Mouse (Mus musculus) brain, adult 2 months (tissue): ENCODE results near the gene Fgfr2.
A peak's percentile ranks its signal among the peaks of the same experiment; 100 is the strongest.
"Not testable (repeated sequence)": the region's sequence is repeated elsewhere in the genome, so short reads cannot be mapped to it uniquely, and the experiment has no call there.

ENCODE experiments used
- DNase-seq: peaks from one replicate; pipeline ENCODE4 v3.0.0; 2011; ENCODE audit warnings: low read depth, low spot score

Gene Fgfr2

DNA sequence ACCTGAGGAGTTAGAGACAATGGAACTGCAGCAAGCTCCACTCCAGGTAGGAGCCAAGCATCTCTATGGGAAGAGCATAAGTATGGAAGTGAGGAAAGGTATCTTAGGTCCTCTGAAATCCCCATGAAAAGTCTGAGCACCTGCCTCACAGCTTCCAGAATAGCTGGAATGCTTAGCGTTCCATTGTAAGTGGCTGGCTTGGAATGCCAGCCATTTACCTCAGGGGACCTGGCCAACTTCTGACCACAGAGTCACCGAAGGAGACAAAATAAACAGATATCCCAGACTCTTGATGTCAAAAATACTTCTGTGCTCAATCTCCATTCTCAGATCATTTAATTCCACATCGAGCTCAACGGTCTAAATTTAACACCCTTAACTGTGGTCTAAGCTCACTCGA is 2946.1 kb downstream of the Fgfr2 start:
- no peak for DNase-seq

DNA sequence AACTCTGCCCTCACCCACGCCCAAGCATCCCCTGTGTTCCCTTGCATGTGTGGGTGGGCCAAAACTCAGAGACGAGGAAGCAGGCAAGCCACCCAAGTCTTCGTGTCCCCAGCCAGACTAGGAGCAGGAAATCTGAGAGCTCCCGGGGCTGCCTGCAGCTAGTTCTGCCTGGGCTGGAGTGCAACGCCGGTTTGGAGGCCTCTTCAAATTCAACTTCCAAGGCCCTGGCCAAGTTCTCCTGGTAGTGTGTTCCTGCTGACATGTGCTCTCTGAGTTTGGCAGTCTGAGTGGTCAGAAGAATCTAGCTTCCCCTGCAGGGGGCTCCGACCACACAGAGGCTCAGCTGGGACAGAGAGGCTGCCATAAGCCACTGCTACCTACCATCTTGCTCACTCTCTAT is 2948.6 kb downstream of the Fgfr2 start:
- peak; percentile 27 for DNase-seq

DNA sequence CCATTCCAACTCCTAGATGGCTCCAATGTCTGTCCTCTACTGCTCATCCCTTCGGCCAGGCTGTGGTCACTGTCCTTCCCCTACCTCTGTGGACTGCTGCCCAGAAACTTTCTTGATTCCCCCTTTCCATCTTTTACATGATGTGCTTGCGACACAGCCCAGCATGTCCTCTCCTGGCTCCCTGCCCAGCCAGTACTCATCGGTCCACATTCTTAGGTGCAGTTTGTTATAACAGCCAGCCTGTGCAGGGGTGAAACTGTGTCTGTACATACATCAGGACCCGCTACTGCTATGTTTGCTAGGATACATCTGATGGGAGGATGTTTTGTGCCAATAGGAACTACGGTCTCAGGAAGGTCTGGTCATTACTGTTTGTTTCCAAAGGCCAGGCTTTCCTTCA is 2949.2 kb downstream of the Fgfr2 start:
- DNase-seq, result no peak

DNA sequence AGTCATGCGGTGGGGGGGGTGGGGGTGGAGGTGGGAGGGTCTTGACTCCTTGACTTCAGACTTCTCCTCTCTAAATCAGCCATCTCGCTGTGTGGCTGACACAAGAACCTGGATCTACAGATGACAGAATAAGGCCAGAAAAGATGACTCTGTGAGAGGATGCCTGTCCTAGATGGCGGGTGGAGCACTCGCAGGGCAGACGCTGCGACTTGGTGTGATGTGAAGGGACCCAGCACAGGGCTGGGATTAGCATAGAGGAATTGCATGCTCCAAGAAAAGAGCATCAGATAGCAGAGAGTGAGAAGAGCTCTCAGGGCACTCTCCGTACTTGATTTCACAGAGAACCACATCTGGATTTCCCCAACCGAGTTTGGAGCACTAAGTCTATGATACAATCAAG is 2953.0 kb downstream of the Fgfr2 start:
- DNase-seq, result no peak

- peak; percentile 12 for DNase-seq
Measured at GRCm38 (mm10) chr7:130168296-130168695, 2954.9 kb downstream of the Fgfr2 start.

DNA sequence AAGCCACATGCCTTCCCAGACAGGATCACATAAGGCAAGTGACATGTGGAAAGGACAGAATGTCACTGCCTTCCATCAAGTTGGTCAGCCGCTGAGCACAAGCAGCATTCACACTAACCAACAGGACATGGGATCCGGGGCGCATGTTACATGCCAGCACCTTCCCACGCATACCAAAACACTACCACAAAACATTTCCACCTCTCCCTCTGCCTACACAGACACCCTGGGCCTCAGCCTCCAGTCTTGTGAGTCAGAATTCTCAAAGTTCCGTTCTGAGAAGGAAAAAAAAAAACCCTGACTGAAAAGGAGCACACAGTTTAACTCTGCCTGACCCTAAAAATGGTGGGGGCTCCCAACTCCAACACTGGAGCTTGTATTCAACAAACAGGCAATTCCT is 2955.9 kb downstream of the Fgfr2 start:
- peak; percentile 20 for DNase-seq

DNA sequence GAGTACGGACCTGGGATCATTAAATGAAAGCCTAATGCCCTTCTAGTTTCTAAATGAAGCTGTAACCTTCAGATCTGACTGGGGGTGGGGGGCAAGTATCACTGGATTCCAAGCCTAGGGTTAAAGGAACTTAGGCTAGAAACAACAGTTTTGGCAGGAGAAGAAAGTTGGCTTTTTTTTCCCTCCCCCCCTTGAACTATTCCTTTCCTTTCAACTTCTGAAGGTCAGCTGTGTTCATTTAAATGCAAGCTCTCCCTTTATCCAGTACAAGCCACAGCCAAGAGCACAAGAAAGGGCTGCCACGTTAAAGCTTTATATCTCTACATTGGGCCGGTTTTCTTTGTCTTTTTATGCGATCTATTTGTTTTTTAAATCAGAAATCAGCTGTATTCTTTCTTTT is 2957.0 kb downstream of the Fgfr2 start:
- DNase-seq, result no peak

DNA sequence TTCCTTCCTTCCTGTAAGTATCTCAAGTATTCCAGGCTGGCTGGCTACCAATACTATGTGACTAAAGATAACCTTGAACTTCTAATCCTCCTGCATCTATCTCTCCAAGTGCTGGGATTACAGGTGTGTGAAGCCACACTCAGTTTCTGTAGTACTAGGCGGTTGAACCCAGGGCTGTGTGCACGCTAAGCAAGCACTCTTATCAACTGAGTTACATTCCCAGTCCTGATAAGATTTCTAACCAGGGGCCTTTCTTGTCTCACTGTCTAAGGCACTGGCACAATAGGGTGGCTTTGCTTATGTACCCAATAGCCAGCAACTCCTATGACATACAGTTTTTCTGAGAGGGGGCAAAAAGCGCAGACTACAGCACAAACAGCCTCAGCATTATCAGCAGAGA is 2957.7 kb downstream of the Fgfr2 start:
- DNase-seq, result no peak

DNA sequence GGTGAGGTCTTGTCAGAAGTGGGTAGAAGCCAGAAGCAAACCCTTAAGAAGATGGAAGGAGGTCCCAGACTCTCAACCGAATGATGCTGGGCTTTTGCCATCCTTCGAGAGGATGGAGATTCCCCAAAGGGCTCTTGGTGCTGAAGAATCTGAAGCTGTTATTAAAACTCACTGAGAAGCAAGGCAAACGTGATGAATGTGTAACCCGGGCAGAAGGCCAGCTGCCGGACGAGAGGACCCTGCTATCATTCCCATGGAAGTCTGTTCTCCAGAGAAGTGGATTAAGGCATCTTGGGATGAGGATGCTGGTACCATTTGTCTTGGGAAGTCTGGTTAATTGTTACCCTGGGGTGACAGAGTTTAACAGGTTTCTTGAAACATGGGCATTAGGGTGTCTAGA is 2960.4 kb downstream of the Fgfr2 start:
- no peak for DNase-seq

GRCm38 (mm10) chr7:130161581-130161980 is 2961.6 kb downstream of the Fgfr2 start:
- DNase-seq, result no peak

DNA sequence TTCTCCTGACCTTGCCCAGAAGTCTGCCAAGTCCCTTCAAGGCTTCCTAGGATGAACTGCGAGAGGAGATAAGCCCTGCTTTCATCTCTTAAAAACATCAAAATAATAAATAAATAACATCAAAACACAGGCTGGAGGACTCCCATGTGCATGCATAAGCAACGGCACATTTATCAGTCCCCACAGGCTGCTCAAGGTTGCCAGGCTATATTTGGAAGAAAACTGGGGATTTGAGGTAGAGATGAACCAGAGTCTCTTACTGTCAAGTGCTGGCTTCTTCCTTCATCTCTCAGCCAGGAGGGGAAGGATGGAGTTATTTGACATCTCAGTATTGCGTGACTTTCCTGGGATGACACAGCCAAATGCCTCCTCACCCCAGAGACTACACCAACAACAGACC is 2964.3 kb downstream of the Fgfr2 start:
- DNase-seq, result no peak

- DNase-seq, result no peak
Measured at GRCm38 (mm10) chr7:130153363-130153969, 2969.7 kb downstream of the Fgfr2 start.

- DNase-seq, result no peak
Measured at GRCm38 (mm10) chr7:130148906-130149305, 2974.2 kb downstream of the Fgfr2 start.

DNA sequence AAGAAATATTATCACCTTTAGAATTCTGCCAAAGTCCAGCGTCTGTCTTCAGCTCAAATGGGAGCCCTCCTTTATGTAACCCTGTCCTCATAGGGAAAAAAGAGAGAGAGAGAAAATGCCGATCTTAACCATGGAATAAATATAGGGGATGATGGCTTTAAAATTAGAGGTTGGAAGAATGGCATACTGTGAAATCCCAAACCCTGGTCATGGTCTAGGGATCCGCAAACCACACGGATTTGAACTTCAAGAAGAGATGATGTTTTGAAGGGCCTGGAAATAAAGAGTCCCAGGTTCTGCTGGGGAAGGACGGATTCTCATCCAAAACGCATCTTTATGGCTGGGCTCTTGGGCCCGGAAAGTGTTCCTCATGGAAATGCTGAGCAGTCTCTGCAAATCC is 2975.9 kb downstream of the Fgfr2 start:
- DNase-seq, result no peak

GRCm38 (mm10) chr7:130145211-130145610 is 2977.9 kb downstream of the Fgfr2 start:
- no peak for DNase-seq

DNA sequence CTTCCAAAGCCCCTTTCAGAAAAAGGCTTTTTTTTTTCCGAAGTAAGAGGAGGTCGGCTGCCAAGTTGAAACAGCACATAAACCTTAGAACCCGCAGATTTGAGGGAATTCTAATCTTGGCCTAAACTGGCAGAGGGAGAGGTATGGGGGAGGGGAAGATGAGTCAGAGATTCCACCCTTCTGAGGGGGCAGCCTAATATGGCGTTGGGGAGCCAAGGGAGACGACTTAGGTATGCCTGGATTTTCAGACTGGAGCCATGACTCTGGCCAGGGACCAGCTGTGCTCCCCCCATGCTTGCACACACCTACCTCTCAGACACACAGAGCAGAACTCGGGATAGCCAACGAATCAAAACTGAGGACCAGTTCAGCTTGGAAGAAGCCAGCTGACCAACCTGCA is 2979.8 kb downstream of the Fgfr2 start:
- no peak for DNase-seq

GRCm38 (mm10) chr7:130141088-130141873 is 2981.9 kb downstream of the Fgfr2 start:
- no peak for DNase-seq

DNA sequence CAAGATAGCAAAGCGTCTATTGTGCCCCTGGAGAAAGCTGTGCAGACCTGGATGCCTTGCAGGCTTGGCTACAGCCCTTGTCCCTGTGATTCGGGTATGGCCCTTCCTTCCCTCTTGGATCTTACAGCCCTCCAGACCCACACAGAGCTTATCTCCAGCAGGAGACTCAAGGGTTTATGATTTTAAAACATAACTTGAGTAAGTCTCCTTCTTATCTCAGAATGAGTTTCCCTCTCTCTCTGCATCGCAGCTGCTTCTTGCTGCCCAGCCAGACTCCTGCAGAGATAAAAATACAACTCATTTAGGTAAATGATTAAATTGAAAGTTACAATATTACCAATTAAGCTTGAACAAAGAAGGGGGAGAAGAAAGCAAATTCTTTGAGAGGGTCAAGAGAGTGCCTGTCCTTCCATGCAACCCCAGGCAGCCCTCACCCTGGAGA is 2988.2 kb downstream of the Fgfr2 start:
- no peak for DNase-seq

- not testable (repeated sequence) for DNase-seq
Measured at GRCm38 (mm10) chr7:130134428-130134827, 2988.7 kb downstream of the Fgfr2 start.

- peak; percentile 12 for DNase-seq
Measured at GRCm38 (mm10) chr7:130130226-130130625, 2992.9 kb downstream of the Fgfr2 start.

DNA sequence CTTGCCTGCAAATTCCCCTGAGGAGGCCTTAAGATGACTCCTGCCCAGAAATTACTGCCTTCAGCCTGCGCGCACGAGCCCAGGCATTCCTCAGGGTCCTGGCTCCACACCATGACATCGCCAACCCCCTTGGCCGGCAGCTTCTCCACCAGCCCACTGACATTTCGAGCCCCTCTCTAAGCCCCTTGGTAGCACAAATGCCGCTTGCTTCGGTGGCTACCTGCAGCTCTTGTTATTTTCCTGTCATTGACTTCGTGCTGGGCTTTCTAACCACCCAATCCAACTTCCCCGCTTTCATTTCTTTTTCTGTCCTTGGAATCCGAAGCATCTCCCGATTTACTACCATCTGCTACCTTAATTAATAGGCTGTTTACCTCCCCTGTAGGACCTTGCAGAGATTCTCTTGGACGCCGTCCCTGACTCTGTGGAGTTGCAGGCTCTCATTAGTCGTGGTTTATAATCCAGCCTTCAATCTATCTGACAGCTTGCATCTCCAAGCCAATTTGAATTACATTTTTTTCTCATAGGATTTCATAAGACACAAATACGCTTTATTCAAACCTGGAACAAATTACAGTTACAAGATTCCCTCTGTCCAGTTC is 2993.7 kb downstream of the Fgfr2 start:
- DNase-seq, result peak; percentile 69

GRCm38 (mm10) chr7:130121507-130121906 is 3001.6 kb downstream of the Fgfr2 start:
- peak; percentile 17 for DNase-seq

DNA sequence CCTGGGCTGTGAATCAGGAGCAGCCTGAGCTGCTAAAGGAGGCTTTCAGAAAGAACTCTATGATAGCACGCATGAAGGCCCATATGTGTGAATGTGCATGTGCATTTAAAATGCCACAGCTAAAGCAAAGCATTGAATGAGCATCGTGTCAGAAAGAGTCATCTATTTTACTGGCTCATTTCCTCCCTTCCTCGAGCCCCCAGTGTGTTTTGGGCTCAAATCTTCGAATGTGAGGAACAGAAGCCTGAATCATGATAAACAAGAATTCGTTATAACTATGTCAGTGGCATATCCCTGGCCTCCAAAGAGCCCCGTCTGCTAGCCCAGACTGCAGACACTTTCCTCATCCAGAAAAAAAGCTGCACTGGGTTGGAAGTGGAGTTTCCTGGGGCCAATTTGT is 3003.7 kb downstream of the Fgfr2 start:
- DNase-seq, result peak; percentile 11
